Mouse (Mus musculus) adrenal gland (tissue): ENCODE measurements around the gene Slco2b1.
"Not testable (repeated sequence)": the region's sequence is repeated elsewhere in the genome, so short reads cannot be mapped to it uniquely, and the experiment has no call there.

Experiments
- intact Hi-C: fragments of 180-260 bp; cut with DNase I; formaldehyde crosslinking; loops from one replicate; pipeline ENCODE4 v1.15.1; 2025
- long read RNA-seq, 2 experiments: library from polyadenylated mRNA; unstranded; transcript quantifications; one replicate each; pipeline ENCODE4 v2.0.0; 2020; ENCODE audit warnings: borderline replicate concordance in 1 of 2; ENCODE audit not compliant: insufficient replicate concordance in 1 of 2

Gene Slco2b1
- long read RNA-seq, experiment 1, full-length matches to known transcripts = 2 of 8 reads
- long read RNA-seq, experiment 1, partial matches to known transcripts = 3 of 8 reads
- long read RNA-seq, experiment 1, other reads (novel, unspliced or antisense) = 3 of 8 reads
- long read RNA-seq, experiment 2, full-length matches to known transcripts = 8 of 11 reads
- long read RNA-seq, experiment 2, partial matches to known transcripts = 1 of 11 reads
- long read RNA-seq, experiment 2, other reads (novel, unspliced or antisense) = 2 of 11 reads

DNA sequence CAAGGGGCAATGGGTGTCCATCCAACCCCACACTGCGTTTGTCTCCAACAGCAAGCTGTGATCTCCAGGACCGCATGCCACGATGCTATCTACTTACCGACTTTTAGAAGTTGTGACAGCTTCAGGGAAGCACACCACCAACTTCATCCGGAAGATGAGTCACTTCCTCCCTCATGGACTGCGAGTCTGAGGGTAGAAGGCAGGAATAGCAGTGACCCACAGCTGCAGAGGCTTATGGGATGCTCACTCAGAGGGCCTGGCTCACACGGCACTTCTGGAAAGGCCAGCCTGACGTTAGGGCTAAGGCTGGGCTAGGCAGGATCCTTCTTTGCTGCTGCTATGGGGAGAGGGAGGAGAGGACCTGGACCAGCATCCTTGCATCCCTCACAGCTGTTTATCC lies at the start of gene Slco2b1:
Slco2b1 (minus strand) TSS at position 175 of the 400 bp plus-strand sequence.
- intact Hi-C loops = loop anchor here (2.0 to 5.0 kb wide), 2 partner anchors 86 kb away; no protein-coding TSS in a partner anchor

DNA sequence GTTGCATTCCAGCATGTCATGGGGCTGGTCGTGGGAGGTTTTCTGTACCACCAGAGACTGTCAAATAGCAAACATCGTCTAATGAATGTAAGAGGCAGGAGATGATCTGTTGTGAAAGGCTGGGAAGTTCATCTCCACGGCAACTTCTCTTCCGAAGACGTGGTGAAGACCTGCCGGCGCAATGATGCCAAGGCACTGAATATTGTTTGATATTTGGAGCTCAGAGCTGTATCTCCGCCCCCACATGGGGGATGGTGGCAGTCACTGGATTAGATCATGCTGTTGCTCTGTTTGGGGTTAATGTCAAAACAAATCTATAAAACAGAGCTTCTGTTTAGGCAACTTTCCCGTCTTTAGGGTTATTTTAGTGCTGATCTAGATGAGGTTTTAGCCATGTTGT lies 28.1 kb upstream of the Slco2b1 start:
- intact Hi-C loops = no loop called here

DNA sequence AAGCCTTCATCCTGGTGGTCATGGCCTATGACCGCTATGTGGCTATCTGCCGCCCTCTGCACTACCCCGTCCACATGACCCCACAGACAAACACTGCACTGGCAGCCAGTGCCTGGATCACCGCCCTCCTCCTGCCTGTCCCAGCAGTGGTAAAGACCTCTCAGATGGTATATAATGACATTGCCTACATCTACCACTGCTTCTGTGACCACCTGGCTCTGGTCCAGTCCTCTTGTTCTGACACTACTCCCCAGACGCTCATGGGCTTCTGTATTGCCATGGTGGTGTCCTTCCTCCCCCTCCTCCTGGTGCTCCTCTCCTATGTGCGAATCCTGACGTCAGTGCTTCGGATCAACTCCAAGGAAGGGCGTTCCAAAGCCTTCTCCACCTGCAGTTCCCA lies 24.4 kb upstream of the Slco2b1 start:
- intact Hi-C loops = not testable (repeated sequence)

DNA sequence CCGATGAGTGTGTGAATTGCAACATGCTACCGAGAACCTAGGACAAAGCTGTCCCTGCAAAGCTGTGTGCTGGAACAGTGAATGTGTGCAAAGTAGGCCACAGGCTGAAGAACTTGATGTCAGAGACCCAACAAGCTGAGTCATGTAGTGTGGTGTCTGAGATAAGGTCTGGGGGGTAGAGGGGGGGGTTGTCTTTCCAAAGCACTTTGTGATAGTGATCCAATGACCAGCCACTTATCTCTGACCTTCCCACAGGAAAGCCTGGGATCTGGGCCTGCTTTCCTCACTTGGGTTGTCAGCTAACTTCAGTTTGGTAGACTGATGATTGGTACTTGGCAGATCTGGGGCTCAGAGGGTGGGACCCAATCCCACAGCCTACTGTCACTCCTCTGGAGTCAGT lies 23.5 kb upstream of the Slco2b1 start:
- intact Hi-C loops = no loop called here

DNA sequence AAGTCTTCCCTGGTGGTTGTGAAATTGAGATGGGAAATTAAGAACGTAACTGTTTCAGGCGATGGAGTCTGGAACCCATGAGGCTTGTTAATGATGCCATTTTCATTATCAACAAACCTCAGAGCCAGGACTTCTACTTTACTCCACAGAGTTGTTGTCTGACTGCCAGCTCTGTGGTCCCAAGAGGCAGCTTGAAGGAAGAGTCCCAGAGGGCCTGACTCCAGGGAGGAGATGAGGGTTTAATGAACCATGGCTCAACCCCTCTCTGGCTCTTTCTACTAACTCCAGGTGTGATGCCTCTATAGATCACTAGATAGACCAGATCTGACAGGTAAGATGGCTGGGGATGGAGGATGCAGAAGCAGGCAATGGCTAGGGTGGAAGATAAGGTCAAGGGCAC lies 18.8 kb upstream of the Slco2b1 start, which contains the start of gene Olfr520:
Olfr520 (plus strand) TSS at position 301 of the 400 bp plus-strand sequence.
- intact Hi-C loops = no loop called here

DNA sequence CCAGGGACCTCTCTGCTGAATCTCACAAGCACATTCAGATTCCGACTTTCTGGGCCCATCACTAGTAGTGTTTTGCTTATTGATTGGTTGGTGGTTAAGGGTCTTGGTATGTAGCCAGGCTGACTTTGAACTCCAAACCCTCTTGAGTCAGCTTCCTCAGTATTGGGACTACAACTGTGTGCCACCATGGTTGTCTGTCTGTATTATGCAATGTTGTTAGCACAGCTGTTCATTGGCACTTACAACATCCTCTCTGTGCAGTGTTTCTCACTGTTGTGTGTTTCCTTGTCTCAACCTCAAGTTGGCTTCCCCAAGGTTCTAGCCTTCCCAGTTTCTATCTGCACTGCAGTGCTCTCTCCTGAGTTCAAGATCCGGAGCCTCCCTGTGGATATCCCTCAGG lies 5.4 kb upstream of the Slco2b1 start:
- intact Hi-C loops = no loop called here

DNA sequence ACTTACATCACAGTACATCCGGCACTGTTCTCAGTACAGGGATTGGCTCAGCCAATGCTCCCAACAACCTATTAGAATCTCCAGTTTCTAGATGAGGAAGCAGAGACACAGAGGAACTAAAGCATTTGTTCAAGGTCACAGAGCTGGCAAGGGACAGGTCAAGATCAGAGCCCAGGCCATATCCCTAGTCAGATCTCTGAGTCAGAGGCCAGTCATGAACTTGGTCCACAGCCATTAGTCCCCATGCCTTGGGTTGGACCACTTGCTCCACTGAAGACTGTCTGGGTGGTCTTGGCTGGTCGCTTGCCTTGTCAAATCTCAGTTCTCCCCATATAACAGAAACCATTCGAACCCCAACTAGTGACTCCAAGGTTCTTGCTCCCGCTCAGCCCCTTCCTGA lies 1.3 kb upstream of the Slco2b1 start:
- intact Hi-C loops = loop anchor here (5.0 kb wide), 1 partner anchor 85 kb away; no protein-coding TSS in a partner anchor

DNA sequence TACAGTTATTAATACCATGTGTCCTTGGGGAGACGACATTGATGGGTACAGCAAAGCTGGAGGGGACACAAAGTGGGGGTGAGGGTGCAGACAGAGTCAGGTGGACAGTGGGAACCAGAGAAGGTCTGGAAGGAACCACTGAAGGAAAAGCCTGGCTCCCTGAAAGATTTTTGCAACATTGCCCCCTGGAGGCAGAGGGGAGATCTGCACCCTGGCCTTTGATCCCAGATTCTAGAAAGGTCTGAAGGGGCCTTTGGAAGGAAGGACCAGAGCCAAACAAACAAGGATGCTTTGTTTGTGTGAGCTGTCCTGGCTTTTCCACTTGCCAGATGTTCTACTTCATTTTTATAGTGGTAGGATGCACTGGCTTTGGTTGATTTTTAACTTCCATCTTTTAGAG lies 664 bp downstream of the Slco2b1 start:
- intact Hi-C loops = loop anchor here (1.0 to 5.0 kb wide), 3 partner anchors 51 to 87 kb away; no protein-coding TSS in a partner anchor

DNA sequence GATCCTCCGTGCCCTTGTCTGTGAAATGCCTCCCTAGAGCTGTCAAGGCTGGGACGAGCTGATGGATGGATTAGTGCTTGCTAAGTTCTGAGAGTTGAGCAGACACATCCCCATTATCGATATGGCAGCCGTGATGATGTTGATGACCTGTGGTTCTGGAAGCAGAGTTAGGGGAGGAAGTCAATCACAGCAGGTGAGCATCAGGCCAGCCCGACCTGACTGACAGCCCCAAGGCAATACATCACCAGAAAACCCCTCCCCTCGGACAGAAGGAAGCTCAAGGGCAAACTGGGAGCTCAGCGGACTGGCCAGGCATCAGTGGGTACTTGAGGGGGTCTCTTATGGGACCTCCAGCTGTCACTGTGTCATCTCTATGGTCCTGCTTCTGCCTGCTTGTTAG lies 1.1 kb downstream of the Slco2b1 start:
- intact Hi-C loops = loop anchor here (1.0 to 5.0 kb wide), 3 partner anchors 51 to 87 kb away; no protein-coding TSS in a partner anchor

DNA sequence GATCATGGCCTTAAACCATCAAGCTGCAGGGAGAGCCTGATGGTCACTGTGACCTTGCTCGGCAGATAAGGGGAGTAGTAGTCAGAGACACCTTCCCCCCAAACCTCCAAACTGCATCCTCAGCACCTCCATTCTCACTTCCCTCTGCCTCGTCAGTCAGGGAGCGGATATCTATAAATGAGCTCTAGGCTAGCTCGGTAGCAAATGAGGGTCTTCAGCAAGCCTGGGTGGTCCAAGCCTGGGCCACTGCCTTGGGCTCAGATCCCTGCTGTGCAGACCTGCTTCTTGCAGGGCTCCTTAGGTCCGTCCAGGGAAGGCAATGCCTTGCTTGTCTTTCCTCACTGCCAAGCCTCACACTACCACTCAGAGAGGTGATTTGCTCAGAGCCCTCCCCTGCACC lies 2.4 kb downstream of the Slco2b1 start:
- intact Hi-C loops = no loop called here

DNA sequence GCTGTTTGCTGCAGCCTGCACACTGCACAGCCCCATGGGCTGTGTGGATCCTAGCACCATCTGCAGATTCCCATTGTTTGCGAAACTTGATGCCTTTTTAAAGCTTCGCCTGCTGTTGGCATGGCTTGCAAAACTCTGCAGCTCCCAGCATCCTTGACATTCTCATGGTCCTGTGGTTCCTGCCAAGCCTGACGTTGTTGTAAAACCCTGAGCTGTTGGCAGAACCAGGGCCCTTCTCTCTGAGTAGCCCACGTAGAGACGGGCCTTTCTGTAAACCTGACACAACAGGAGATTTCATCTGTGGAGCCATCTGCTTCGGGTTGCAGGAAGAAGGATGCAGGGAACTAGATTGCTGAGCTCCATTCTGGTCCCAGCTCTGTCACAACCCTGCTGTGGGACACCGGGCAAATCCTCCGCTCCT lies 2.8 kb downstream of the Slco2b1 start:
- intact Hi-C loops = no loop called here

DNA sequence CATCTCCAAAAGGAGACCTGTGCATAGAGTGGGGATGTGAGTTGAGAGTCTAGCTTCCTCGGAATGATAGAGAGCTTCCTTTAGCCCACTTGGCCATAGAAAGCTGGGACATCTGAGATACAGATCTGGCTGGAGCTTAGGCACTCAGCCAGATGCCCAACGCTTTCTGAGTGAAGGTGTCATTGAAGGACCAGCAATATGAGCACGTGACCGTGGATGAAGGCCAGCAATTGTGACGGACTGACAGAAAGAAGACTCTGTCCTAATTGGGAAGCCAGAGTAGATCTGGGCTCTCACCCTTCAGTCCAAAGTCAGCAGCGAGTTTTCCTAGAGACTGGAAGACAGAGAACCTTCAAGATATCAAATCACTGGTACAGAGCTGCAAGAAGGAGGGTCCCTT lies 3.5 kb downstream of the Slco2b1 start:
- intact Hi-C loops = no loop called here

DNA sequence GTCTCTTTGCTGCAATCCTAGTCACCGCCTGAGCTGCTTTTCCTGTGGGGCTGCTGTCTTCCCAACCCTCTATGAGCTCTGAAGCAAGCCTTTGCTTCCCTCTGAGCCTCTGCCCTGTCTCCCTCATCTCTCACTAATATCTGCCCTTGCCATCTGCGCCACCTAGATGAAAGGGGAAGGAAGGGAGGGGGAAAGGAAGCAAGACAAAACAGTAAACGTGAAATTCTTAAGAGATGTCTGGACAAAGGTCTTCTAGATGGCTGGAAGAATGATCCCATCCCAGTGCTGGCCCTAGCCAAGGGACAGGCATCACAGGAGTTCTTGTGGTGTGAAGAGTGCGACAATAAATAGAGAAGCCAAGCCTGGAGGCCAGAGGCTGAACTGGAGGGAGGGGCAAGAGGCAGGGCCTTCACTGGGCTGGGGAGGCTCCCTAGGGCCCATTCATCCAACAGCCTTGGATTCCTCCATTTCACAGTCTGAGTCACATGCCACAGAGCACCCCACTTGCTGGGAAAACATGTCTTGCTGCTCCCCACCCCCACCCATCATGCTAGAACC lies 4.0 kb downstream of the Slco2b1 start:
- intact Hi-C loops = no loop called here

DNA sequence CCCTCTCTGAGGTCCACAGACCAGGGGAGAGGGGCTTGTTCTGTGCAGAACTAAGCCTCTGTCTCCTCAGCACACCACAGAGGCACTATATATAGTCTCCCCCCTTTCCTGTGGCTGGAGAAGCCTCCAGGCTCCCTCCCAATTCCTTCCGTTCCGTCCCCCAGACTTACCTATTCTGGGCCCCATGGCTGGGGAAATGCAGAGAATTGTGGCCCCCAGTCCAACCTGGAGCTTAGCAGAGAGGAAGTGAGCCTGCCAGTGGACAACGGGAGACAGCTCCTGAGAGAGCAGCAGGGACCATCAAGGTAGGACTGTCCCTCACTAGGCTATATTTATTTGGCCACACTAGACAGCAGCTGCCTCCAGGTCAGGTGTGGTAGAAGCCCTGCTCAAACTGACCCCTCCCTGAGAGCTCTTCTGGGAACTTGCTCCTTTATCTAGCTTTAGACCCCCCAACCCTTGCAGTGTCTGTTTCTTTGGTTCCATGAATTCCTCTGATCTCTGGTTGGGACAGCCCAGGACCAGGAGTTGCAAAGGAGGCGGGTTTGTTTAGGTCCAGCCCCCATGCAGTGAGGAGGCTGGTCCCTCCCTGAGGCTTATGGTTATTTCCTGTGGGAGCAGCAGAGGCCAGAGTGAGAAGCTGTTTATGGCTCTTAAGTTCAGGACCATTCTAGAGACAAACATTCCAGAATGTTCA lies 4.7 kb downstream of the Slco2b1 start:
- intact Hi-C loops = no loop called here

DNA sequence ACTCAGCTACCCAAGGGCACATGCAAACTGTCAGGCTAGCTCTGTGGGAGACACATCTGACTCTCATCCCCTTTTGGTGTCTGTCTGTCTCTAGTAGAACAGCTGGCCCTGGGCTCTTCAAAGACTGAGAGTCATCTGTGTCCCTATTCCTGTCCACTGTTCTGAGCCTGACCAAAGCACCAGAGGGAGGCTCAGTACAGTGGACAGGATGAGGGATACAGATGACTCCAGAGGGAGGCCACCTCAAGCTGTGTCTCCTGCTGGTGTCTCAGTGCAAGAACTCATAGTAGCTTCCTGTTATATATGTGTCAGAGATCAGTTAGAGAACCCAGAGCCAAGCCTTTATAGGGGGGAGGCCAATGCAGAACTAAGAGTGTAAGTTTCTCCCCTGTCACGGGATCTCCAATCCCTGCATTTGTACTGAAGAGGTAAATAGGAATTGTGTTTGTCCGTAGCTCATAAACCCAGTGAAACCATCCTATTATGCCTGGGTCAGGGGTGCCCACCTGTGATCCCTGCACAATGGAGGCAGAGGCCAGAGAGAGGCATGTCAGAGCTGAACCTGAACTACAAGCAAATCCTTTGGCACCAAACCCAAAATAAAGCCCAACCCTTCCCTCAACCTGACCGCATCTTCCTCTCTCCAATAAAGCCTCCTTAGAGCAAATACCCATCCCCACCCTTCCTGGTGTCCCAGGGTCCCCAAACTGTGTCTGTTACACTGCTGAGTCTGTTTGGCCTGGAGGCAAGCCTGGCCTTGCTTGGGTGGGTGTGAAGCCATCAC lies 6.2 kb downstream of the Slco2b1 start:
- intact Hi-C loops = no loop called here

DNA sequence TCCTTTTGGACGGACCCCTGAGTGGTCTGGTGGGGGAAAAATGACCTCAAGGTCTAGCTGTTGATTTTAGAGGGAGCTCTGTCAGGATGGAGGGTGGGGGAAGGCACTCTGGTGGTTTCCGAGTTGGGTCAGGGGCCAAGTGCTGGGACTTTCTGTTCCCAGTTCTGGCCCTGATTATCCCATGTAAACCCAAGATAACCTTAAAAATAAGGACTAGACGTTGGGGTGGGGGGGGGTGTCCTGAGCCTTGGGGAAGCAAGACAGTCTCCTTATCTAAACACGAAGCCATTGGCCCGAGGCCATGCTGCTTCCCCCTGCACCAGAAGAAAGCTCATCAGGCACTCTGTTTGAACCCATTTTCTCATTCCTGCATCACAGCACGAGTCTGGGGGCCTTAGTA lies 8.9 kb downstream of the Slco2b1 start:
- intact Hi-C loops = no loop called here

DNA sequence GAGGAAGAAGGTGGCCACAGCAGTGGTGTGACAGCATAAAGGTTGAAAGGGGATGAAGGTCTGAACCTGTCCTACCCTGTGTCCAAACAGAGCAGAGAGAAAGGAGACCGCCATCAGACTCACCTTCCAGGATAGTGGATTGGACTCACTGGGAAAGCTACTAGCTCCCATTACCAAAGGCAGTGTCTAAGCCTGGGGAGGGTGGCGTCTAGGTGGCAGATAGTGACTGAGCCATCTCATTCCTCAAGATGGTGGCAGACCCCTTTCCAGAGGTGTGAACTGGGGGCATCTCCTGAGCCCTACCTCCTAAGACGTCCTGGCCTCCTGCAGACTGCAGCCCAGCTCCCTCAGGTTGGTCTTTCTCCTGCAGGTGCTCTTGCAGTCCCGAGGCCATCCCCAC lies 10.5 kb downstream of the Slco2b1 start:
- intact Hi-C loops = no loop called here

DNA sequence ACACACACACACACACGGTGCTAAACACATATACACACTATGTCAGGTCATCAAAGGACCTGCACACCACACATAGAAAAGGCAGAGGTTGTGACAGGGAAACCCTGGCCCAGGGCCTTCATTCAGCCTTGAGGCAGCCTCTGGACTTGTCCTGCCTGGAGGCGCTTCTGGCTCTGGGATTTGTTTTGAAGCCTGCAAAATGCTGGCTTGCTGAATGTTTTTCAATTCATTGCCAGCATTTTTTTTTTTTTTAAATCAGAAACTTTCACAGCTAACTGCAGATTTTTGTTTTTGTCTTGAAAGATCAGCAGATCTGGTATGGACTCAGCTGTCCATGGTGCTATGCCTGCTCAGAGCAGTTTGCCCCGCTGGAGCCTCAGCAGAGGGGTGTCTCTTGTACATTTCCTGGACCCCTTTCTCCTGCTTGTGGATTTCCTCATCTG lies 11.4 kb downstream of the Slco2b1 start:
- intact Hi-C loops = no loop called here

DNA sequence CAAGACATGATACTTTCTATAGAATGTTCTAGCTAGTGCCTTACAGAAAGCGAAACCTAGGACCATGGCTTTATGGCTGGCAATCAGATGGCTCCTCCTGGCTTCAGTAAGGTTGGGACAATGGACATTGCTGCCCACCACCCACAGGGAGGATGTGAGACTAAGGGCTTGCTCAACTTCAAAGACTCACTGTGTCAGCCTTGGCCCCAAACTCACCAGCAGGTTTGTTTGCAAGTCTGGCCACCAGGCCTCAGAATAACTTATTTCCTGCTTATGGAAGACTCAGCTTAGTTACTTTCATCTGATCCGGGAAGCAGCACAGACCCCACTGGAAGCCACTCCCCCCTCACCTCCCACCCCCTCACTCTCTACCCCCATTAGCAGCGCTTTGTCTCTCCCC lies 12.0 kb downstream of the Slco2b1 start:
- intact Hi-C loops = no loop called here

DNA sequence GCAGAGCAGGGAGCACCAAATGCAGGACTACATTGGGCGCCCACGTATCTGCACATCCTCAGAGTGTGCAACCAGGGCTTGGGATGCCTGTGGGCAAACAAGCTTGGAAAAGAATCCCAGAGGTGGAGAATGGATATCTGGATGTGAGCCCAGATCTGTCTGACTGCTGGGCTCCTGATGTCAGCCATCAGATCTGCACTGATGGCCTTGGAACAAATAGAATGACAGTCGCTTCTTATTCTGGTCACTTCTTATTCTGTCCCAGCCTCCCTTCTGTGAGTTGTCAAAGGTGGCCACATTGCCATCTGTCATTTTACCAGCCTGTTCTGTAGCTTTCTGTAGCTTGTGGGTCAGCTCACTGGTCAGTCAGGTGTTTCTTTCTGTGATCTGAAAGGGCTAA lies 12.6 kb downstream of the Slco2b1 start:
- intact Hi-C loops = no loop called here

DNA sequence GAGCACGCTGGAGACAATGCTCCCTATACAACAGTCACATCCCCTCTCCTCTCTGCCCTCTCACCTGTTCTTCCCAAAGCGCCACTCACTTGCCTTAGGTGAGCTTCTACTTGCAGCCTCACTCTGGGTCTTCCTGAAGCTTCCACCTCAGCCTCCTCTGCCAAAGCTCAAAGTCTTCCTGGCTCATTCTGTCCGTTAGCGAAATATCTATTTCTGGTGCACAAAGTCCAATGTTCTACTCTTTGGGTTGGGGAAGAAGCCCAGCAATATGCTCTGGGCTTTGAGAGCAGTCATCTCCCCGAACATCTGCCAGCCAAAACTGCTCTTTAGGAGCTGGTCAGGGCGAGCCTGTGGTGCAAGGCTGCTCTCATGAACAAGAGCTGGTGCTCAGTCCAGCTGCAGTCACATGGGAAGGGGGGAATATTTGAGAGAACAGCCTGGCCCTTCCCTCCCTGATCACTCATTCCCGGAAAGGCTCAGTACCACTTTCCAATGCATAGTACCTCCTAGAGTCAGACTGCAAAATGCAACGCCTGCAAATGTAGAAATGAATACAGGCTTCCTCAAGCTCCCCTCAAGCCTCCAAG lies 15.6 kb downstream of the Slco2b1 start:
- intact Hi-C loops = no loop called here
